Mouse (Mus musculus) hindbrain, embryonic 14.5 days (tissue): ENCODE data around the gene Foxp1. TPM values are rescaled to one million over a fixed set of nuclear protein-coding genes. Genes with fewer than 3 reads are reported as not detected.

ENCODE experiments used
- ATAC-seq: fragments of 200-750 bp; cut with Nextera tagmentation; 2 replicates; pipeline ENCODE4 v1.8.0; 2017; ENCODE audit warnings: moderate number of reproducible peaks, mild to moderate bottlenecking, moderate TSS enrichment, moderate library complexity; ENCODE audit not compliant: low FRiP score
- DNase-seq: peaks from one replicate; pipeline ENCODE4 v3.0.0-alpha.2; 2015; ENCODE audit warnings: low spot score
- H3K27ac ChIP-seq: fragments of 300-500 bp; sonication (generic); 2 replicates; pipeline ENCODE4 v1.5.1; 2014; ENCODE audit warnings: mild to moderate bottlenecking, moderate library complexity
- H3K27me3 ChIP-seq: fragments of 300-500 bp; sonication (generic); 2 replicates; pipeline ENCODE4 v1.6.1; 2014; ENCODE audit warnings: mild to moderate bottlenecking, low read length, mixed read lengths; ENCODE audit not compliant: control insufficient read depth, insufficient read depth
- H3K36me3 ChIP-seq: fragments of 300-500 bp; sonication (generic); replicated peaks from 2 replicates; pipeline ENCODE4 v1.6.1; 2014; ENCODE audit not compliant: control insufficient read depth, insufficient read depth
- H3K4me1 ChIP-seq: fragments of 300-500 bp; sonication (generic); replicated peaks from 2 replicates; pipeline ENCODE4 v1.6.1; 2014; ENCODE audit warnings: antibody characterized with exemption, low read length, mixed read lengths; ENCODE audit not compliant: control insufficient read depth, insufficient read depth
- H3K4me2 ChIP-seq: fragments of 300-500 bp; sonication (generic); replicated peaks from 2 replicates; pipeline ENCODE4 v1.6.1; 2014; ENCODE audit warnings: mild to moderate bottlenecking, moderate library complexity
- H3K4me3 ChIP-seq: fragments of 300-500 bp; sonication (generic); replicated peaks from 2 replicates; pipeline ENCODE4 v1.5.1; 2014; ENCODE audit warnings: mild to moderate bottlenecking, low read length
- H3K9ac ChIP-seq: fragments of 300-500 bp; sonication (generic); 2 replicates; pipeline ENCODE4 v1.6.1; 2014
- H3K9me3 ChIP-seq: fragments of 300-500 bp; sonication (generic); 2 replicates; pipeline ENCODE4 v1.6.1; 2016; ENCODE audit warnings: low read length; ENCODE audit not compliant: control insufficient read depth
- WGBS: fragments of 180-500 bp; shearing (Covaris S2); extraction: QIAGEN DNeasy Blood & Tissue Kit; methylation state at CpG from one replicate; pipeline ENCODE4 v1.1.7; 2014; 5-methylcytosine and 5-hydroxymethylcytosine counted together
- polyA plus RNA-seq: library from polyadenylated mRNA; unstranded; fragments of >200 nt; fragmentation: Nextera tagmentation; extraction: Ambion mirVana; gene quantifications from 2 replicates; pipeline ENCODE4 v1.2.1, GENCODE M21; 2014

Gene Foxp1
- polyA plus RNA-seq, 1 experiment from 2014 or later: 68.3 TPM

DNA sequence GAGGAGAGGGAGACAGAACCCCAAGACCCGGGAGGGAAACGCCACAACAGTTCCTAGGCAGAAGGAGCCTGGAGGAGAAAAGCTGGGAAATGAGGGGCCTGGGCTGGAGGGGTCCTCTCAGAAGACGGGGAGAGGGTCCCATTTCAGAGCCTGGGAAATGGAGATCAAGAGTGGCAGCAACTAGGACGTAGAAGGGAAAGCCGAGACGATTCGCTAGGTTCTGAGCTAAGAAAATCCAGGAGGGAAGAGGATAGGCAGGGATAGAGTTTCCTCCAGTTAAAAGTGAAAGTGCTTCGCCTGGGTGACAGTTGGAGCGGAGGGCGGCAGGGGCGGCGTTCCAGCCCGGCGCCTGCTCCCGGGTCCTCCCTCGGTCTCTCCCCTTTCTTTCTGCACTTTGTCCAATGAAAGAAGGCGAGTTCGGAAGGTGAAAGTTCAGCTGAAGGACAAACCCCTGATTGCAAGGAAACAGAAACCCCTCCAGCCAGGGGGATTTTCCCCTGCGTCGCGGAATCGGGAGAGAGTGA lies 650 bp upstream of the Foxp1 start:
- Histone ChIP-seq H3K4me3 (peak overlapping the region; percentile 82), H3K27me3 (0 out of 2 replicates have a peak, but pooled peaks cover 5% of the 10 kb centered on the region), H3K4me2 (peak overlapping the region; percentile 99), H3K9ac (peak overlapping the region; percentile 98), H3K36me3 (no peaks in the 10 kb centered on the region), H3K4me1 (0 out of 2 replicates have a peak, but pooled peaks cover 3% of the 10 kb centered on the region), H3K27ac (peak overlapping the region; percentile 100), H3K9me3 (no peaks in the 10 kb centered on the region)
- DNase-seq: peak; percentile 61
- WGBS: under 1% methylated on average over 22 of the region's 22 CpGs
- peak; percentile 42; the same call in 1 of the 2 replicates for ATAC-seq

DNA sequence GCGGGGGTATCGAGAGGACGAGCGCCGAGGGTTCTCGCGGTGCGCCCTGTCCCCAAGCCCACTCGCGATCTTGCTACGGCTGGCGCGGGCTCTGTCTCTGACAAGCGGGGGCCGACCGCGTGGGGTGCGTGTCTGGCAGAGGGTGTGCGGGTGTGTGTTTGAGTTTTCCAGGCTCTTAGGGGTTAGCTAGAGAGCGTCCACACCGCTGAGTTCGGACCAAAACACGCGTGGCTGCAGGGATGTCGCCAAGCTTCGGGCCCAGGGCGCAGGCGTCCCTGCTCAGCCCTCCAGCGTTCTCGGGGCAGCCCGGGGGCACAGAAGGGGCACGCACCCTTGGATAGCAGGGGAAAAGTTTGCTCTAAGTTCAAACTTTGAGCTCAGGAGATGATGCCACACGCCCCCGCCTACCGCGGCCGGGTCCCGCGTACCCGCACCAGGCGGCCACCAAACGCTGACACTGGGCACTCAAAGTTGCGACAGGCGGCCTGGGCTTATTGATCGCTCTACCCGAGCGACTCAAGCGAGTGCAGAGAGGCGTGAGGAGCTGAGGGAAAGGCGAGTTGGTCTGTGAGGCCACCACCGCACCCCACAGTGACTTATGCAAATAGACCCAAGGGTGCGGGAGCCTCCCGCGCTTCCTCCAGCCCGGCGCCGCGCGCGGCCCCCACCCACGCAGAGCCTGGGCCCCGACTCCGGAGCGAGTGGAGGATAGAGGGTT lies 721 bp downstream of the Foxp1 start:
- 0 out of 2 replicates have a peak, but pooled peaks cover 5% of the 10 kb centered on the region for H3K27me3 ChIP-seq
- H3K4me2 ChIP-seq: peak overlapping the region; percentile 99
- no peaks in the 10 kb centered on the region for H3K9me3 ChIP-seq
- H3K4me3 ChIP-seq: peak overlapping the region; percentile 82
- WGBS: under 1% methylated on average over 64 of the region's 64 CpGs
- ATAC-seq: peak; percentile 24
- H3K36me3 ChIP-seq: no peaks in the 10 kb centered on the region
- peak overlapping the region; percentile 98 for H3K9ac ChIP-seq
- DNase-seq: no peak
- 0 out of 2 replicates have a peak, but pooled peaks cover 3% of the 10 kb centered on the region for H3K4me1 ChIP-seq
- H3K27ac ChIP-seq: peak overlapping the region; percentile 100

DNA sequence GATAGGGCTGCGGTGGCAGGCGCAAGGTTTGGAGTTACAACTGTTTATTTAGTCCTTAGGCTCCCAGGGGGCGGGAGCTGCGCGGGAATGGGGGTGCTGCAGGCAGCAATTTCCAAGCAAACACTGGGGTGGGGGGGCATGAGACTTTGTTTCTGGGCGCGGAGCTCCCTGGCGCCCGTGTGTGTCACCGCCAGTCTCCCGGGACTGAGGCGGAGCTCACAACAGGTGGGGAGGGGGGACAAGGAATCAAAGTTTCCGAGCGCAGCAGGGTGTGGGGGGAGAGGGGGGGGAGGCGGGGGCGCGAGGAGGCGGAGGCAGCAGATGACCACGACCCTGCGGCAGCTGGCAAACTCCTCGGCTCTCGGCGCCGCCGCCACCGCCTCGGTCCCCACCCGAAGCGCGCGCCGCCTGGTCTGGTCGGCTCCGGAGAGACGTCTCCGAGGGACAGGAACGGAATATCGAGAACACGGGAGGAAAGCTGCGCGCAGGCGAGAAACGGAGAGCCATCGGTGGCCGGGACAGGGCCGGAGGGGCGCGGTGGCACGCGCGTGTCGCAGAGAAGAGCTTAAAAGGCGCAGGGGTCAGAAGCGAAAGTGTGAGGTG lies 1.4 kb downstream of the Foxp1 start:
- H3K36me3 ChIP-seq: no peaks in the 10 kb centered on the region
- WGBS: under 1% methylated on average over 50 of the region's 54 CpGs
- DNase-seq: no peak

DNA sequence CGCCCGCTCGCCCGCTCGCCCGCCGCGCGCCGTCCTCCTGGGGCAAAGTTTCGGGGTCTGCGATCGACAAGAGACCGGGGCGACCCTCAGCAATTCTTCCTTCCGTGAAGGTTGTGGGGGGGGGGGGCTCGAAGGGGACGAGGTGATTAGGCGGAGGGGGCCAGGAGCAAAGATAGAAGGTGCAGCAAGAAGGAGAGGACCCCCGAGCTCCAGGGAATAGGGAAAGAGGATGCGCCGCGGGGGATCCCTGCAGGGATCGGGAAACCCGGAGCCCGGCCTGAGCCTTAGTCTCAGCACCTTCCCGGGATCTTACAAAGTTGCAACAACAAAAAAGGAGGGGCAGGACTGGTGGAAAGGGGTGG lies 1.9 kb downstream of the Foxp1 start:
- peak overlapping the region; percentile 100 for H3K27ac ChIP-seq
- peak overlapping the region; percentile 82 for H3K4me3 ChIP-seq
- H3K4me1 ChIP-seq: 0 out of 2 replicates have a peak, but pooled peaks cover 3% of the 10 kb centered on the region
- H3K27me3 ChIP-seq: 0 out of 2 replicates have a peak, but pooled peaks cover 5% of the 10 kb centered on the region
- H3K9me3 ChIP-seq: no peaks in the 10 kb centered on the region
- WGBS: under 1% methylated on average over 27 of the region's 27 CpGs
- H3K9ac ChIP-seq: peak overlapping the region; percentile 98
- H3K36me3 ChIP-seq: no peaks in the 10 kb centered on the region
- ATAC-seq (no peak), DNase-seq (no peak)
- H3K4me2 ChIP-seq: peak overlapping the region; percentile 99

More for the DNA sequence above, 1.4 kb downstream of the Foxp1 start:
- ATAC-seq: peak; percentile 52
- H3K27me3 ChIP-seq: 0 out of 2 replicates have a peak, but pooled peaks cover 5% of the 10 kb centered on the region
- peak overlapping the region; percentile 82 for H3K4me3 ChIP-seq
- H3K4me1 ChIP-seq: 0 out of 2 replicates have a peak, but pooled peaks cover 3% of the 10 kb centered on the region
- peak overlapping the region; percentile 100 for H3K27ac ChIP-seq
- no peaks in the 10 kb centered on the region for H3K9me3 ChIP-seq
- peak overlapping the region; percentile 98 for H3K9ac ChIP-seq
- H3K4me2 ChIP-seq: peak overlapping the region; percentile 99

DNA sequence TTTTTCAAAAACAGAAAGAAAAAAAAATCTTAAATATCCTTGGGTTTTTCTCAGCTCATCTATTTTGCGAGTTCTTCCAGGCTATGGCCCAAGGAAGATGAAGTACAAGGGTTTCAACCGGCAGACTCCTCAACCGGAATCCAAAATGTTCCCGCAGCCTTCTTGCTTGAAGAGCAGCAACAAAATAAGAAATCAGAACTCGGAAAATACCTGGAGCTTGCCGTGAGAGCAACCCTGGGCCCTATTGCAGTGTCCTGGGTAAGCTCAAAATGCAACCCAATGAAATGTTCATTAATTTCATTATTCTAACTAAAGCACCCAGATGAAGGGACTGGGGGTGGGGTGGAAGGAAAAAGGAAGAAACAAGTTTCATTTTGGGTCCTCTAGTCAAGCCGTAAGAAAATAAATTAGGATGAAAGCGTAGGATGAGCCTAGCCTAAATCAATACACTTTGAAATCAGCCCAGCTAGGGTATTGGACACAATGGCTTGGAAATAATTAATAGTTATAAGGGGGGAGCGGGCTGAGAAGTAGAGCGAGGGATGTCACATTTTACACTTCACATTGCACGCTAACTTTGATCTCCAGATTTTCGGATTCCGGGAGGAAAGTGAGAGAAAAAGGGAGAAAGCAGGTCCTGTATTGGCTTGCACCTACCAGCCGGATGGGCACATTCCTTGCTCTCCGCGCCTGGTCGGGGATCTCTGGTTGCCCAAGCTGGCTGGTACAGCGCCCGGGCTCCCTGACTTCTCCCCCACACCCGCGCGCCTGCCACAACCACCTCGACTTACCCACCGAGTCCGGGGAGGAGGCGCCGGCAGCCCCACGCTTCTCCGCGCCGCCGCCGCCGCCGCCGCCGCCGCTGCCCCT lies 2.5 kb downstream of the Foxp1 start:
- Histone ChIP-seq H3K27me3 (0 out of 2 replicates have a peak, but pooled peaks cover 5% of the 10 kb centered on the region), H3K9me3 (no peaks in the 10 kb centered on the region), H3K36me3 (no peaks in the 10 kb centered on the region), H3K4me1 (0 out of 2 replicates have a peak, but pooled peaks cover 3% of the 10 kb centered on the region), H3K9ac (peak overlapping the region; percentile 98), H3K4me2 (peak overlapping the region; percentile 99), H3K4me3 (peak overlapping the region; percentile 82), H3K27ac (peak overlapping the region; percentile 100)
- WGBS: 3% methylated on average over 37 of the region's 38 CpGs
- no peak for DNase-seq
- no peak for ATAC-seq

DNA sequence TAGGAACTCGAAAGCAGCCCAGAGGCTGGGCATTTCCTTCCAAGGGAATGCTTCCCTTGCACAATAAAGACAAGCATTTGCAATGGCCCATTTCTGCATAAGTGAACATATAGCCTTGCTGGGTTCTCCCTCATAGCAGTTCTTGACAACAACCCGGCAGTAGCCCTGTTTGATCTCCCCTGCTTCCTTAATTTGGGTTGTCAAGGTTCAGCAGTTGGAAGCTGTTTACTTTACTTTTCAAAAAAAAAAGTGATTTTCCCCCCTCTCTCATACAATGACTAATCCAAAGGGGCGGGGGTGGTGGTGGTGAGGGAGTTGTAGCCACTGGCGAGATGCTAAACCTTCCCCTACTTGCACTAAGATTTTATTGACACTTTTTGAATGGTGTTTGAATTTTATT lies 3.5 kb downstream of the Foxp1 start:
- peak overlapping the region; percentile 99 for H3K4me2 ChIP-seq
- H3K4me3 ChIP-seq: peak overlapping the region; percentile 82
- no peaks in the 10 kb centered on the region for H3K9me3 ChIP-seq
- no peak overlapping the region for H3K27ac ChIP-seq
- WGBS: 19% methylated on average over 4 of the region's 4 CpGs
- H3K36me3 ChIP-seq: no peaks in the 10 kb centered on the region
- H3K9ac ChIP-seq: 0 out of 2 replicates have a peak overlapping the region, but pooled peaks have one; percentile 98
- ATAC-seq (no peak), DNase-seq (no peak)
- 0 out of 2 replicates have a peak, but pooled peaks cover 5% of the 10 kb centered on the region for H3K27me3 ChIP-seq
- H3K4me1 ChIP-seq: 0 out of 2 replicates have a peak, but pooled peaks cover 3% of the 10 kb centered on the region

DNA sequence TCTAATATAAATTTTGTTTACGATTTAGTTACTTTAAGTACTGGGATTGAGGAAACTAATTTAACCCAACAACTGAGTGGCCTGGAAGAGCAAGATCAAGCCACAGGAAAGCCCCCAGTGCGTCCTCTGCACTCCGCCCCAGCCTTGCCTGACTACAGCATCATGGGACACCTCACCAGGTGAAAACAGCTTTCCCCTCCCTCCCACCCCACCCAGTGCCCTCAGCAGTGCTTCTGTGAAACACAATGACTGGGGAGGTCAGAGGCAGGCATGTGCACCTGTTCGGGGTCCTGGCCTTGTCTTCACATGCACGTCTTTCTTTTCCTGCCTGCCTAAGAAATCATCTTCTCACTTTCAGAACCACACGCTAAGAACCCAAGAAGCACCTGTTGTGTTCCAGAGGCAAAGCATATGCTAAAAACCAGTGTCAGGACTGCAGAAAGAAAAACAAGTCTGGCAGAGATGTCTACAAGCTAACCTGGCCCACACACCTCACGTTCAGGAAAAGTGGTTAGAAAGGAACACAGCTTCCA lies 6.8 kb downstream of the Foxp1 start:
- ATAC-seq: no peak
- no peak overlapping the region for H3K27ac ChIP-seq
- no peak overlapping the region for H3K4me3 ChIP-seq
- H3K36me3 ChIP-seq: no peaks in the 10 kb centered on the region
- no peak for DNase-seq
- no peaks in the 10 kb centered on the region for H3K9me3 ChIP-seq
- WGBS: 77% methylated on average over 7 of the region's 7 CpGs
- no peak overlapping the region for H3K4me2 ChIP-seq
- H3K9ac ChIP-seq: no peak overlapping the region
- no peaks in the 10 kb centered on the region; the same call in 1 of the 2 replicates for H3K4me1 ChIP-seq
- peaks cover 5% of the 10 kb centered on the region; the same call in 1 of the 2 replicates for H3K27me3 ChIP-seq

DNA sequence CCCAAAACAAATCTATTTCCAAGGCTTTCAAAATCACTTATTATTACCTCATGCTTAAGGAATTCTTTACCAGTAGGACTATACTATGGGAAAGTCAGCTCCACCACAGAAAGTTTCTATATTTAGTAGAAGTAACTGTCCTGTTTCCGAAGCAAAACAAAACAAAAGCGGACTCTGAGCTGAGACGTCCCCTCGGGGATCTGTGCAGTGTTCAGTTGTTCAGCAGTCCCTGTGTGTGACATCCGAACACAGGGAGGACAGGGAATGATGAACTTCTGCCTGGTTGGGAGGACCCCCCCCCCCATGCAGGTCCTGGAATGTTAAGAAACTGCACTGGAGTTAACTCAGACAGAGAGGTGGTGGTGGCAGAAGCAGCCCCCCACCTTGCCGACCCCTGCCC lies 10.7 kb downstream of the Foxp1 start:
- Histone ChIP-seq H3K4me1 (peaks cover 11% of the 10 kb centered on the region), H3K4me2 (no peak overlapping the region), H3K9me3 (no peaks in the 10 kb centered on the region), H3K4me3 (no peak overlapping the region), H3K27me3 (no peaks in the 10 kb centered on the region; the same call in 1 of the 2 replicates), H3K9ac (no peak overlapping the region), H3K36me3 (no peaks in the 10 kb centered on the region), H3K27ac (no peak overlapping the region)
- DNase-seq: no peak
- WGBS: 52% methylated on average over 6 of the region's 6 CpGs
- no peak for ATAC-seq
